Mouse (Mus musculus): Measurements from ENCODE around the gene Mcm9.

Gene Mcm9

DNA sequence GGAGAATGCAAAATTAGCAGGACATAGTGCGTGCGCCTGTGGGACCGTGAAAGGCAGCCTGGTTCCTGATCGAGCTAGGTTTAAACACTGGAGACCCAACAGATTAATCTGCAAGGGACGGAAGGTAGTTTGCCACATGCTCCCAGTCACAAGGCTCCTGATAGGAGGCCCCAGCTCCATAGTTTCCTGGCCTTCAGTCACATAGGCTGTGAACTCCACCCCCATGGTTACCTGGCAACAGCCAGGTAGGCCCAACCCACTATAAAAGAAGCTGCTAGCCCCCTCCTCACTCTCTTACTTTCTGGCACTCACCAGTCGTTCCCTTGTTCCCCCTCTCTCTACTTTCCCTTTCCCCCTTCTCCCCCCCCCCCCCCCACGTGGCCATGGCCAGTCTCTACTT, 50.1 kb downstream of the Mcm9 start:
- DNase-seq (ENCODE audit: low spot score) = no peak

DNA sequence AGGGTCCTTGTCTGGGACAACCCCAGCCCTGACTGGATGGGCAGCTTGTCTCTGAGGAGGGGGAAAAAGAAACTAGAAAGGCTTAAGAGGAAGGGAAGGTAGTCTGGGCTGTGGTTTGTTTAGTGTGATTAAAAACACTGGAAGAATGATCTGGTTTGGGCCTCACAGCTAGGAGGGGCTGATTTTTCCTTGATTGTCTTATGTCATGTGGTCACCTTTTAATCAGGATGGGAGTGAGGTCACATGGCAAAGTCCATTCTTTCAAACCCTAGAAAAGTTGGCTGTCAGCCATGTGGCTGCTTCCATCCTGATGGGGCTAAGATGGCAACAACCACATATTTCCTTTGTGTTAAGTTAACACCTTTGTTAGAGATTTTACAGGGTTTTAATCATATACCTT, 61.7 kb downstream of the Mcm9 start:
- DNase-seq (ENCODE audit: low spot score) = no peak

DNA sequence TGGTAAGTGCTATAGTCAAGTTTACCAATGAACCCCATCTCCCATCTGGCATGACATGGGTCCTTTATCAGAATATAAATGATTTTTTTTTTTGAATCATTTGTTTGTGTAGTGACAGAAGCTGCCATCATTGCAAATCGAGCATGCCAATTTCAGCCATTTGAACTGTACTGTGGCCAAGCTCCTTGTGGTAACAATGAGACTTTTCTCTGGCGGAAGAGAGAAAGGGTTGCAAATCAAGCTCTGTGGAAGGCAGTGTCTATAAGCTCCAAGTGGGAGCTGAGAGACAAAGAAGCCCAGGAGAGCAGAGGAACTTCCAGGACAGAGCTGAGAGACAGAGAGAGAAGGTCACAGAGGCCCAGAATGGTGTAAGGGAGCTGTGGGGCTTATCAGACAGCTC, 64.7 kb downstream of the Mcm9 start:
- no peak for DNase-seq (ENCODE audit: low spot score)

DNA sequence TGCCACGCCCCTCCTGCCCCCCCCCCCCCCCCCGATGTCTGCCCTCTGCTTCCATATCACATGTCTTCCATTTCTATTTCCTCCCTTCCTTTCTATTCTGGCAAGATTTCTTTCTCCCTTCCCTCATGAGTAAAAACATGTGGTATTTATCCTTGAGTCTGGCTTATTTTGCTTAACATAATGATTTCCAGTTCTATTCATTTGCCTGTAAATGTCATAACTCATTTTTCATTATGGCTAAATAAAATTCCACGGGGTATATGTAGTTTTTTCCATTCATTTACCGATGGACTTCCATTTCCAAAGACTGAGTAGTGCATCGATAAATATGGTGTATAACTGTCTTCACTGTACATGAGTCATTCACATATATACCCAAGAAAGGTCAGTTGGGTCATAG, 68.2 kb downstream of the Mcm9 start:
- no peak for DNase-seq (ENCODE audit: low spot score)

DNA sequence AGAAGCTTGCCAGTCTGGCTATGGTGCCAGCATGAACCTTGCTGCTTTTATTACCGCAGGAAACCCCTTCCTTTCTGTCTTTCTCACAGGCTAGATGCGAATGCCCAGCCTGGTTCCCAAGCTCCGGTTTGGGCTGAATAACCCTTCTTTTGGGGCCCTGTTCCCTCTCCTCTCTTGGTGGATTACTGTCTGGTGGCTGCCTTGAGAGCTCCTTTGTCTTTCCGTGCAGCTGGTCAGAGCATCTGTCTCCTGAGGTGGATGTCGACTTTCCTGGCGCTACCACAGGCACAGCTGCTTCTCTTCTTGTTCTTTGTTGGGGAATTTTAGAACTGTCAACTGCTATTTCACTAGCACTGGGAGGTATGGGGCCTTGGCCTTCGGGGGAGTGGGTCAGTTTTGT, 92.6 kb downstream of the Mcm9 start:
- no peak for DNase-seq (ENCODE audit: low spot score)

DNA sequence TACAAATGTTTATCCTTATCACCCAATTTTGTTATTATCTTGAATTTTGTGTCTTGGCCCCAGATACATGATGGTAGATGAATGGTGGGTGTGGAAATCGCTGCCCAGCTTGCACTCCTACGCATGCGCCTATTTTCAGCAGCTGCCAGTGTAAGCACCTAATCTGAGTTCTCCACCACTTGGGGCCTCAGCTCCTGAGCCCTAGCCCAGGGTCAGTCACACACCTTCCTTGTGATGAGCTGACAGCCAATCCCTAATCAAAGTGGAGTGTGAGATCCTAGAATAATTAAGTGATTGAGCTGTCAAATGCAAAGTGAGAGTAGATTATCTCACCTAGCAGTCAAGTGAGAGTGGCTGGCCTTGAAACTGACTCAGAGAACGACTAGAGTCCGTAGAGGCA, 97.9 kb downstream of the Mcm9 start:
- DNase-seq (ENCODE audit: low spot score) = no peak

DNA sequence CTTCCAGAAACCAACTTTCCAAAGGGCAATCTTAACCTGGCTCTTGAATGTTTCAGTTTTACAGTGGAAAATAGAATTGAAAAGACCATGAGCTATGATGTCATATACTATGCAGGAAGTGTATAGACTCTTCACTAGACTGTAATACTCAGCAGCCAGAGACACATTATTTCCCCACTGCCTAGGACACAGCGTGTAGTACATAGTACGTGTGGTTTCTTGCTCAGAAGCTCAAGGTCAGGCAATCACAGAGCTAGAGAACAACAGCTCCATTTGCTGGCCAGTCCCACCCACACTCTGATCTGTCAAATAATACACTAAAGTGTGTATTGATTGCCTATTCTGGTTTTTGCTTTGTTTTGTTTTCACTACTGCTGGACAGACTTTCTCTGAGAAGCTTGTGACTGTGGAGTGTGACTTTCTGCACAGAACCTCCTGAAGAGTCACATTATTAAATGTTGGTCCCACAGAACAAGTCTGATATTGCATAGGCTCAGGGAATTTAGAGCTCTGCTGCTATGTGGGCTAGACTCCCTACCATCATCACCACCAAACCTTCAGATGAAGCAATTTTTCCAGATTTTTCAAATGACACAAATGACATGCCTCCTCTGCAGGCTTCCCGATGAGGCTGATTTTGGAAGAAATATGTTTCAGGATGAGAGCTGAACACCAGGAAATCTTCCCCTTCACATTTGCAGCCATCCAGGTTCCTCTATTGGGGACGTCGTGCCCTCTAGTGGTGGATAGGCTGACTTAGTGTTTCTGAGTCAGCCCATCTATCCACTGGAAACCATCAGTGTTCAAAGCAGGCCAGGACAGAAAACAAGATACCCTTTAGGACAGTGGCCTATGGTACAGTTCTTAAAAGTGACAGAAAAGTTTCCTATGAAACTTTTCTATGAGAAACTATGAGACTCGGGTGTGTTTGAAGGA, 102.1 kb downstream of the Mcm9 start:
- DNase-seq (ENCODE audit: low spot score) = peak; percentile 72

DNA sequence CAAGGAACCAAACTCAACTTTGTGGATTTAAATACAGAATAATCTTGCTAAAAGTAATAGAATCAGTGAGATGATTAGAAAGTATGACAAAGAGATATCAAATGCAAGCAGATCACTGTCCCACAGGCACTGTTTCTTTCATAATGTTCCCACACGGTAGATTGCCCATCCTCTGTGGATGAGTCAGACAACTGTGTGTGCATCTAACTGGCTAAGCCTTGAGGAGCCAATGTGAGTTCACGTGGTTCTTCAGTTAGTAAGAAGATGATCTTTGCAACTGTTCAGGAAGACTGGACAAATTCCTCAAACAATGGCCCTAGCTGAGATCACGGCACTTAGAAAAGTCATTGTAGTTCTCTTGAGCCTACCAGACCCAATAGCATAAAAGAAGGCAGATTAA, 102.9 kb downstream of the Mcm9 start:
- DNase-seq (ENCODE audit: low spot score) = no peak

DNA sequence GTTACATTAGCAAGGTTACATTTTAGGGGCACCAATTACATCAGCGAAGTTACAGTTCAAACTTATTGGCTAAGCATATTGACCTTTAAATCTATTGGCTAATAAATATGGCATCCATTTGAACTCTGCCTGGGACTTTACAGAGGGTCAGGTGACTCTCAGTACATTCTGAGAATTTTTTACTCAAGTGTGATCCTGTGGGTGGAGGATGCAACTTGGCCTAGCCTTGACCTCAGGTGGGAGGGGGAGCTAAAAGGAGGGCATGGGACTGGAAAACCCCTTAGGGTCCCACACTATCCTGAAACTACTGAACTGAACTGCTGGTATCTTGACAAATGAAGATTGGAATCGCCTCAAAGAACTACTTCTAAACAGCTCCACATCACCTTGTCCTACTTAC, 103.9 kb downstream of the Mcm9 start:
- no peak for DNase-seq (ENCODE audit: low spot score)

DNA sequence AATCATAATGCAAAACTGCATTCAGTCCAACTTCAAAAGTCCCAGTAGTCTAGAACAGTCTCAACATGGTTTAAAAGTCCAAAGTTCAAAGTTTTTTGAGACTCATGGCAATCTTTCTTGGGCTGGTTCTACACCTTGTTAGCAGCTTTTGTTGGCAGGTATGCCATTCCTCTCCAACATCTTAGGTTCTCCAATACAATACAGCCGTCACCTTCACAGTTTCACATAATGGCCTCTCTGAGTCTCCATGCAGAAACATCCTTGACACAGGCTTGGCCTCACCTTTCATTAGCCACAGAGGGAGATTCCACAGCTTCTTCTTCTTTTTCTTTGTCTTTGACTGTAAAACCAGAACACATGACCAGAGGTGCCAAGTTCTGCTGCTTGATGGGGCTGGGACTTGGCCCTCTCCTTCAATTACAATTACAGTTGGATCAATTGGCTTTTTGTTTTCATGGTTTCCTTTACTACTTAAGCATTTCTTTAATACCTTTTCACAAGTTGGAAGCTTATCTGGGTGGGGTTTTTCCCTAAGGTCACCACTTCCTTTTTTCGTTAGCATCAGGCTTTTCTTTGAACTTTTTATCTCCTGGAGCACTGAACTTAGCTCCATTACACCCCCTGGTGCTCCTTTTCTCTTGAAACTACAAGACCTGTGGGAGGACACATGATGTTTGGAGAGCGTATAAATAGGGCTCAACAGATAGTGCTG, 104.8 kb downstream of the Mcm9 start:
- DNase-seq (ENCODE audit: low spot score) = no peak

DNA sequence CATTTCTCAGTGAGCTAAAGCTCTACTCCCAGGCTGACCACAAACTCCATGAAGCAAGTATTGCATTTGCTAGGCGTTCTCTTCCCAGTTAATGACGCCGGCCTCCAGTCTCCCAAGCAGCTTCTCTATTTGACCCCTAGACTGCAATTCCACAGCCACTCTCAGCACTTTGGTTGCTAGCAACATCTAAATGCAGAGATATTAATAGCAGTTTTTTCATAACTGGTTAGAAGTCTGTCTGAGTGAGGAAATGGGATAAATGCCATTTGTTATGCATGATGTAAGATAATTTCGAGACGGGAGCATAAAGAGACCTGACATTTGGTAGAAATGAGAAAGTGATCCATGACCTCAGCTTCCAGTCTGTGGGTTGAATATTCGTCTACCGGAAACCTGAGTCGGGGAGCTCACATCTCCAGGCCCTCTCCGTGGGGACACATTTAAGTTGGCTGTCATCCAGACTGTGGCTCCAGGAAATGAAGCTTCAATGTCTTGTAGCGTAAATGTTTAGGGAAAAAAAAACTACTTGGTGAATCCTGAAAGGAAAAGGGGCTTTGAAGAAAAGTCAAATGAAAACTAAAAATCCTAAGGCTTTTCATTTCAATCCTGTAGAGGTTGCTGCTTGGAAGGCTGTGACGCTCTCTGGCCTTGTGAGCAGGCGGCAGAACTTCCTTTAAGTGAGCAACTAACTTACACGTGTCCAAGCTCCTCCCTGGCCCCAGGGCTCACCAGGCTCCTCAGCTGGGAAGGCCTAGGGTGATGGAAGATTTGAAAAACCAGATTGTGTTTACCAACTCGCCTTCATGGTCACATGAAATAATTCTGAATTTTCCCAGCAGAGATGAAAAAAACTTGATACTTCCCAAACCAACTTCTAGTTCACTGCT, 110.9 kb downstream of the Mcm9 start:
- DNase-seq (ENCODE audit: low spot score) = no peak

DNA sequence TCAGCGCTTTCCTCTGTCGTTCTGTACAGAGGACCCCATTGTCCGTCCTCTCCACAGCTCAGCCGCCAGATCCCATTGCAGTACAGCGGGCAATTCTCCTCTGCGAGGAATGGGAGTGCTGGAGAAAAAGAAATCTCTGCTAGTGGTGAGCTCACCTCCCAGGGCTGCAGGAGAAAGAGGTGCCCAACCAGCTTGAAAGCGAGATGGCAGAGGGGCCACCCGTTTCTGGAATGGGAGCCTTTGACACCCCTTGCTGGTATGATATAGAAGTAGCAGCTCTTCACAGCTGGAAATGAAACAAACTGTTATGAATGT, 111.7 kb downstream of the Mcm9 start:
- no peak for DNase-seq (ENCODE audit: low spot score)

DNA sequence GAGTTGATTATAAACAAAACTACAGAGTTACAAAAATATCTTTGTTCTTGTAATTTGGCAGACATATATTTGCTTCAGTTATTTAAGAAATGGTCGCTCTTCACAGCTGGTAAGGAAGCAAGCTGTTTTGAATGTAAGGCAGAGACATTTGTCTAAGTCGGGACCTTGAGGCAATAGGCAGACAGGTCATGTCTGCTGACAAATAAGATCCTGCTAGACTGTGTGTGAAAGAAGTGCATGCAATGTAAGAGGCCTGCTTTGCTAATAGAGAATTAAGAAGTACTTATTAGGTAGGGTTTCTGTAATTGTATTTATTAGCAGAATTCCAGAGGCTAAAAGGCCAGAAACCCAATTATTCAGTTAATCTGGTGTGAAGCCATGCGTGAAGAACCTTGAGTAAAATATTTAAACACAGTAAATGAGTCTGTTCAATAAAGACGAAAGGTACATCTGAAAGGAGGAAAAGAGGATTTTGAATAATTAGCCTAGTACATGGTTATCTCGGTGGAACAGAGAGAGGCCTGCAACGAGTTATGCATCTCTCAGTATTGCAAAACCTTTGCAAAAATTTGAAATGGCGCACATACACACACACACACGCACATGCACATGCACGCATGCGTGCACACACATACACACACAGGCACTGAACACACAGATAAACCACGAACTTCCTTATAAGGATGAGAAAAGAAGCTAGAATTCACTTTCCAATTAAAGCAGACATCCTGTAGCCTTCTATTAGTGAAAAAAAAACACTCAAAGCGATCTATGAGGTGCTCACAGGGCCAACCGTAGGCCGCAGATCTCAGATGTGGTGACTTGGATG, 112.3 kb downstream of the Mcm9 start:
- no peak for DNase-seq (ENCODE audit: low spot score)

DNA sequence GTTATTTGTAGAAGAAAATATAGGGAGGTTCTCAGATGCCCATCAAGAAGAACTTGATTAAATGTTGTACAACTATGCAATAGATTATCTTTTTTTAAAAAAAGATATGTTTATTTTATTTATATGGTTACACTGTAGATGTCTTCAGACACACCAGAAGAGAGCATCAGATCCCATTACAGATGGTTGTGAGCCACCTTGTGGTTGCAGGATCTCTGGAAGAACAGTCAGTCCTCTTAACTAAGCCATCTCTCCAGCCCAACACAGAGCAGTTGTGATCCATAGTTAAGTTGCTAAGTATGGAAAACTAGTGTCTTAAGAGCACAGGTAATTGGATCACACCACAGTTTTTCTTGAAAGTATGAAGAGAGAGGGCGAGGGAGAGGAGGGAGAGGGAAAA, 117.7 kb downstream of the Mcm9 start:
- no peak for DNase-seq (ENCODE audit: low spot score)

DNA sequence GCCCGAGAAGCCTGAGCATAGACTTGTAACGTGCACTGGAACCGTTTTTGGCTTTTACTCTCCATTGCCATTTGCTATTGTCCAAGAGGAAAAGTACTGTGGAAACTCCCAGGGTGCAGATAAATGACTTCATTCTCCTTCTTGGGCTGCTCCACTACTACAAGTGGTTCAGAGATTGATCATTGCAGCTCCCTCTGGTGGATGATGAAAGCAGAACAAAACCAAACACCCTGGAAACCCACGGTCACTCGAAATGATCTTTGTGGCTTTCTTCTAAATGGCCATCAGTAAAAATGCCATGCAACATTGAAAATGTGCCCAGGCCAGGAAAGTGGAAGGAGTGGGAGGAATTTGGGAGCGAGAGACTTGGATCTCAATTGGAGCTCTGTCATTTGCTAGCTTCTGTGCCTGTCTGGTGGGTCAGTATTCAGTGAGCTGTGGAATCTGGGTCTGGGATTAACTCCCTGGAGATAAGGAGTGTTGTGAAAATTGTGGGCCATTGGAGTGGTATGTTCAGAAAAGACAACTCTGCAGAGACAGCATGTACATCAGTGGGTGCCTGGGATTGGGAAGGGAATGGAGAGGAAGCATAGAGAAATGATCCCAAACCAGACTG, 121.0 kb downstream of the Mcm9 start:
- peak; percentile 44 for DNase-seq (ENCODE audit: low spot score)

DNA sequence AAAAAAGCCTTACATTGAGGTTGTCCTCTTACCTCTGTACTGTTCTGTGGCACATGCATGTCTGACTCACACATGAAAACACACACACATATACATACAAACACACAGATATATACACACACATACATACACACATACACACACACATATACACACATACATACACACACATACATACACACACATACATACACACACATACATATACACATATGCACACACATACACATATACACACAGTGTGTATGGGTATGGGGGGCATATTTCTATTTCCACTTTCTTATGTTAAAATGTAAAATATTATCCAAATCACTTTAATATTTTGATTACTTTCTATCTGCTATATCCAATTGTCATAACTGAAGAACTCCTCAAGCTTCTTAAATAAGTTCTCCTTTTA, 121.6 kb downstream of the Mcm9 start:
- DNase-seq (ENCODE audit: low spot score) = no peak

DNA sequence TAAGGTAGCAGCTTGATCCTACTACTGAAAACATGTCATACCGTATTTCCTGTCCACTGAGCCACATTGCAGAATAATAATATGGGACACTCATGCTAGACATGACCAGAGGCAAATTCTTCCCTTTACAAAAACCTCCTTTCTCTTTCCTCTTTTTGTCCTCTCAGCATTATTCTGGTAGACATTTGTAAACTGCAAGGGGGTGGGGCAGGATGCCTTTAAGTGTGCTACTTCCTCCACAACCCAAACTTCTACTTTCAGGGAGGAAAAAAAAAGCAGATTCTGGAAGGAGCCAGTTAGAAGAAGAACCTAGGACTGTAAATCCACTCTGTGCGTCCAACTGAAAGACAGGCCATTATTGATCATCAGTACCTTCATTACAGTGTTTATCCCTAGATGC, 124.7 kb downstream of the Mcm9 start:
- no peak for DNase-seq (ENCODE audit: low spot score)

DNA sequence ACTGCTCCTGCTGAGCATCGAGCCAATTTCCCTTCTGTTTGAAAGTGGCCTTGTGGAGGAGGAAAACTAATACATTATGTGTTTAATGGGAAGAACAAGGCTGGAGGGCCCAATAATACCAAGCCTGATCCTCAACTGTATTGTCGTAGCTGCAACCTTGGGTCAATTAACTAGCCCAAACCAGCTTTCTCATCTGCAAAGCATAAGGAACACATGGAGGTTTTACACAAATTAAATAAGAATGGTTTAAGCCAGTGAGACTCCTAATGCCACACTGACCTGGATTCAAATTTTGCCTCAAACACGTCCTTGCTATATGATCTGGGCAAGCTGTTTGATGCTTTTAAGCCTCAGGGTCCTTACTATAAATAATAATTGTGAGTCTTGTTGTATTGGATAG, 125.2 kb downstream of the Mcm9 start:
- no peak for DNase-seq (ENCODE audit: low spot score)

DNA sequence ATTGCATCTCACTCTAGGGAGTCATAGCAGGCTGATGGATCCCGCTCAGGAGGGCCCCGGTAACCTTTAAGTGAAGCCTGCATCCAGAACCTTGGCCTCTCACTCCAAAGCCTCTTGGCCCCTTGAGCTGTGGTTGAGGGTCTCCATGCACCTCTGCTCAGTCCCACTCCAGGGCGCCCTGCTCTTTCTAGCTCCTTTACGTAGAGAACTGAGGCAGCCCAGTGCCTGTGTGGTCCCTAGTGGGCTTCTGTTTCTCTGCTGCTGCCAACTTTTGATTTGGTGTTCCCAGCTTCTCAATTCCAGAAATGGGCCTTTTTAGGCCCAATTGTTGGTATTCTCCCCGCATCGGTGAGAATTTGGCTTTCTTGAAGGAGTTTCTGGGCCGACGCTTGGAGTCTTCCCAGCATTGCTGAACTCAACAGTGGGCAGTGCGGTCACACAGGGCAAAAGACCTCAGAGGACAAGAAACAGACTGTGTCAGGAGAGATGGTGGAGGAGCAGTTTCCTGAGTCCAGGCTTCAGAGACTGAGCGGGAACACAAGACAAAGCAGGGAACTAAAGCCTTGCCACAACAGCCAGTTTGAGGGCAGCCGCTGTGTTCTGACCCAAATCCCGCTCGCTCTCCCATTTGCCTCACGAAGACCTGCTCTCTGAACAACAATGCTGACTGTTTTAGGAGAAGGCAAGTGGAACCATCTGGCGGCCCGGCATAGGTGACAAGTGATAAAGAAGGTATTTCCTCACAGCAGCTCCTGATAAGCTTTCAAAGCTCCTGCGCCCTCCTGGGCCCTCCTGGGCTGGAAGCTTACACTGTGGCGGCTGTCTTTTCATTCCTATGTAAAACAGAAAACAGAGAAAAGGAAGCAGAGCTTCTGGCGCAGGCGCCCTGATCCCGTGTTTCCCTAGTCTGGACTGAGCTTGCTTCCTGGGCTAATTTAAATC, 127.1 kb downstream of the Mcm9 start:
- DNase-seq (ENCODE audit: low spot score) = no peak

DNA sequence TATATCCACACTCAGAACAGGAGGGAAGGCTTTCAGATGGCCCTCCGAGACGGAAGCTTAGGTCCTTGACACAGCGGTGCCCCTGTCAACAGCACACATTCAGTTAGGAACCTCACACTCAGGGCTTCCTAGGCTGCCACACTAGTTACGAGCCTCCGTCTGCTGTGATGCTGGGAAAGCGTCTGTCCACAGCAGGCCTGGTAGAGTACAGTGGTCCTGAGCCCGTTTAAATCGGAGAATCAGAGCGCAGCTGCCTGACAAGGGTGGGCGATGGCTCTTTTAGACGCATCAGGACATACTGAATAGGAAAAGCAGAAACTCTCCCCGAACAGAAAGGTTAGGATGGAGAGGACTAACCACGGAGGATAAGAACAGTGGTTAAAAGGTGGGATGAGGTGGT, 127.8 kb downstream of the Mcm9 start:
- DNase-seq (ENCODE audit: low spot score) = no peak

Measured in testis, postnatal 10 days (tissue).